Mouse (Mus musculus) G1E-ER4 (cell line): ENCODE measurements around the gene 4933421I07Rik. TPM values are rescaled to one million over a fixed set of nuclear protein-coding genes. Genes with fewer than 3 reads are reported as not detected.

Source experiments
- GATA1 ChIP-seq: IDR thresholded peaks from one replicate; pipeline ENCODE4 v1.8.0; 2012; ENCODE audit warnings: low read length, inconsistent platforms
- polyA plus RNA-seq: library from polyadenylated mRNA; stranded (reverse); fragments of >175 nt; gene quantifications from 2 replicates; pipeline ENCODE4 v1.2.3, GENCODE M21; 2012

The 4933421I07Rik gene
- not detected in 2 replicates for polyA plus RNA-seq

GRCm38 (mm10) chr7:42447850-42448249 is at the start of gene 4933421I07Rik:
TSS of gene 4933421I07Rik (minus strand) at chr7:42448120.
- no peak for TF ChIP-seq GATA1

DNA sequence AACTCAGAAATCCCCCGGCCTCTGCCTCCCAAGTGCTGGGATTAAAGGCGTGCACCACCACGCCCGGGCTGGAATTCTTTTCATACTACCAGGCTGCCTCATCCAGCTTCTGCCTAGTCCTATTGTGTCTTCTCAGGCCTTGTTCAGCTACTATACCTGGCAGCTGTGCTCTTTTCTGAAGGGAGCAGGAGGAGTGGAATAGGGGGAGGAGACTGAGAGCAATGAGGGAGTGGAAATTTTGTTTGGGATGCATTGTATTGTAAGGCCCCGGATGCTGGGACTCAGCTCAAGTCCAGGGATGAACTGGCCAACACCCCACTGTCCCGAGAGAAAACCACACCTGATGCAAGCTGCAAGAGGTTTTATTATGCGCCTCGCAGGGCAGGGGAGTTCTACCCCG is 49.4 kb upstream of the 4933421I07Rik start:
- no peak for TF ChIP-seq GATA1

GRCm38 (mm10) chr7:42496202-42496601 is 48.3 kb upstream of the 4933421I07Rik start:
- no peak for TF ChIP-seq GATA1

- no peak for TF ChIP-seq GATA1
Measured at GRCm38 (mm10) chr7:42490859-42491258, 42.9 kb upstream of the 4933421I07Rik start.

DNA sequence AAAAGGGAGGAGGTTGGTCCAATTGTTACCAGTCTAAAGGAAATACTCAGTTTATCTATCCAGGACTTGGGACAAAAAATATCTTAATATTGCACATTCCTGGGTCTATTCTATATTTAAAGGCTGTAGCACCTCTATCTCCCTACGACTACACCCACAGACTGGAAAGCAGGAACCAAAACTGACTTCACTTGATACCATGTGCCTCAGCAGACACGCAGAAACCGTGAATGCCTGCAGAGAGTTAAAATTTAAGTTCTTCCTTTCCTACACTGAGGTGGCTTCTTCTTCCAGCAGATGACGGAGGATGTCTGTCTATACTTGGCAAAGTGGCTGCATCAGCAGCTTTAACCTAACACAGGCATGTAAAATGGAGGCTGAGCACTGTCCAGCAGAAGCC is 42.4 kb upstream of the 4933421I07Rik start:
- no peak for TF ChIP-seq GATA1

- no peak for TF ChIP-seq GATA1
Measured at GRCm38 (mm10) chr7:42454640-42455039, 6.7 kb upstream of the 4933421I07Rik start.

GRCm38 (mm10) chr7:42450618-42451017 is 2.7 kb upstream of the 4933421I07Rik start:
- TF ChIP-seq GATA1, result no peak

DNA sequence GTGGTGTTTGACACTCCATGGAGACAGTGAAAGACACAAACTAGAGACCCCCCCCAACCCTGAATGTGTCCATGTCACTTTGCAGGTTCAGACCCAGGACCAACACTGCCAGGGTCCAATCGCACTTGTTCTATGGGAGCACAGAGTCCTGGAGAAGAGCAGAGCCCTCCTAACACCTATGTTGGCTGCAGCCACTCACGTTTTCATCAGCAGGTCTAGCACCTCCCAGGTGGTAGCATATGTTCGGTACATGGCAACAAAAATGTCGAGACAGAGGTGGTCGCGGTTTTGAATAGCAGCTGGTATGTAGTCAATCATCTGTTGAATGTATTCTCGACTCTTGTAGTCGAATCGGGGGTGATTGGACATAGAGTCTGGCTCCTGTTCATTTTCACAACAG is 568 bp downstream of the 4933421I07Rik start:
- no peak for TF ChIP-seq GATA1

Other genes with a start within 250 kb of the 4933421I07Rik start
- not detected in 2 replicates for gene Vmn2r61, start 188.1 kb downstream of the 4933421I07Rik start, polyA plus RNA-seq
- gene Zfp141, start 57.6 kb upstream of the 4933421I07Rik start, polyA plus RNA-seq, result 1.6 and 1.9 TPM in 2 replicates
- gene Gm21028, start 130.5 kb upstream of the 4933421I07Rik start, polyA plus RNA-seq, result not detected in 2 replicates
- gene Zfp977, start 144.4 kb upstream of the 4933421I07Rik start, polyA plus RNA-seq, result not detected in 2 replicates
- gene Zfp976, start 194.5 kb upstream of the 4933421I07Rik start, polyA plus RNA-seq, result 0.05 and 0.08 TPM in 2 replicates
- gene Zfp975, start 244.6 kb upstream of the 4933421I07Rik start, polyA plus RNA-seq, result 0.12 and 0.24 TPM in 2 replicates